Comparison of ENCODE assay signal across 8 mouse cellular contexts in genomic region chr12:11267030-11267429, GRCm38 (mm10). TPM values are rescaled to one million over a fixed set of nuclear protein-coding genes. Genes with fewer than 3 reads are reported as not detected.
DNase-seq lines count a peak whose midpoint lies in the region; ATAC-seq and TF ChIP-seq lines count a peak whose summit lies in the region.

No protein-coding gene starts in this region.

- DNase-seq in gastrocnemius, adult 18-20 months (ENCODE audit: low spot score): peak; percentile 5
- no peak for DNase-seq in gastrocnemius, postnatal 25 days
- DNase-seq in midbrain, postnatal 0 days (ENCODE audit: low spot score): no peak
- DNase-seq in frontal cortex, postnatal 14 days (ENCODE audit: low spot score in 2 of 2): no peak
- DNase-seq in spleen, postnatal 36 days (ENCODE audit: low spot score in 2 of 2): no peak

- H3K27me3 ChIP-seq in E14TG2a.4 (ENCODE audit: insufficient read depth, low read length): no peaks in the 10 kb centered on the region
- H3K27me3 ChIP-seq in kidney, embryonic 16.5 days (ENCODE audit: insufficient read depth, low read length): no peaks in the 10 kb centered on the region
- no peaks in the 10 kb centered on the region for H3K27me3 ChIP-seq in midbrain, postnatal 0 days (ENCODE audit: insufficient read depth, low read length)

- peaks cover 15% of the 10 kb centered on the region for H3K36me3 ChIP-seq in E14TG2a.4 (ENCODE audit: insufficient read depth, low read length)
- no peaks in the 10 kb centered on the region for H3K36me3 ChIP-seq in kidney, embryonic 16.5 days (ENCODE audit: insufficient read depth, low read length)
- no peaks in the 10 kb centered on the region for H3K36me3 ChIP-seq in midbrain, postnatal 0 days (ENCODE audit: insufficient read depth, low read length)

- H3K4me3 ChIP-seq in E14TG2a.4 (replicated peaks; ENCODE audit: low read length): peak overlapping the region; percentile 95
- H3K4me3 ChIP-seq in embryonic fibroblast, embryonic 13.5 days (ENCODE audit: insufficient read depth, low read length): peak overlapping the region; percentile 67
- peak overlapping the region; percentile 76 for H3K4me3 ChIP-seq in kidney, embryonic 16.5 days (ENCODE audit: low read length)
- peak overlapping the region; percentile 93 for H3K4me3 ChIP-seq in midbrain, postnatal 0 days (ENCODE audit: low read depth, low read length)

- TF ChIP-seq POLR2A in embryonic fibroblast, embryonic 13.5 days (IDR thresholded peaks at IDR 0.05; ENCODE audit: low read depth, low read length): no peak

- peak overlapping the region; percentile 94 for H3K9ac ChIP-seq in kidney, embryonic 16.5 days (replicated peaks; ENCODE audit: low read length)
- peak overlapping the region; percentile 90 for H3K9ac ChIP-seq in midbrain, postnatal 0 days (replicated peaks; ENCODE audit: low read length, poor library complexity, severe bottlenecking)

- H3K27ac ChIP-seq in embryonic fibroblast, embryonic 13.5 days (ENCODE audit: insufficient read depth, low read length): peak overlapping the region; percentile 92; the same call in 1 of the 2 replicates
- peak overlapping the region; percentile 86; the same call in 1 of the 2 replicates for H3K27ac ChIP-seq in kidney, embryonic 16.5 days (ENCODE audit: low read length)
- no peak overlapping the region for H3K27ac ChIP-seq in midbrain, postnatal 0 days (ENCODE audit: low read depth, low read length)

- H3K9me3 ChIP-seq in E14TG2a.4 (ENCODE audit: low read length): no peaks in the 10 kb centered on the region
- no peaks in the 10 kb centered on the region for H3K9me3 ChIP-seq in kidney, embryonic 16.5 days (ENCODE audit: low read length)
- H3K9me3 ChIP-seq in midbrain, postnatal 0 days (ENCODE audit: low read length): no peaks in the 10 kb centered on the region

- peaks cover 31% of the 10 kb centered on the region for H3K4me1 ChIP-seq in E14TG2a.4 (replicated peaks; ENCODE audit: low read depth, low read length)
- H3K4me1 ChIP-seq in embryonic fibroblast, embryonic 13.5 days (ENCODE audit: control insufficient read depth, insufficient read depth, low read length): peaks cover 2% of the 10 kb centered on the region; the same call in 1 of the 2 replicates
- H3K4me1 ChIP-seq in kidney, embryonic 16.5 days (ENCODE audit: insufficient read depth, low read length): peaks cover 27% of the 10 kb centered on the region
- peaks cover 12% of the 10 kb centered on the region for H3K4me1 ChIP-seq in midbrain, postnatal 0 days (ENCODE audit: insufficient read depth, low read length)

- ATAC-seq in kidney, embryonic 16.5 days (ENCODE audit: low FRiP score, low TSS enrichment): no peak
- ATAC-seq in midbrain, postnatal 0 days (ENCODE audit: low FRiP score): no peak

- under 1% methylated on average over 4 of the region's 4 CpGs for WGBS in kidney, embryonic 16.5 days
- 4% methylated on average over 4 of the region's 4 CpGs for WGBS in midbrain, postnatal 0 days

- H3K4me2 ChIP-seq in kidney, embryonic 16.5 days (replicated peaks; ENCODE audit: low read depth, low read length): peak overlapping the region; percentile 61
- H3K4me2 ChIP-seq in midbrain, postnatal 0 days (ENCODE audit: low read depth, low read length, poor library complexity, severe bottlenecking): peak overlapping the region; percentile 99

- no peak for TF ChIP-seq CTCF in E14TG2a.4 (conservative IDR thresholded peaks at IDR 0.05; ENCODE audit: low read length)
- TF ChIP-seq CTCF in embryonic fibroblast, embryonic 13.5 days (IDR thresholded peaks at IDR 0.05; ENCODE audit: borderline replicate concordance, insufficient read depth, low read length): no peak
- no peak for TF ChIP-seq CTCF in midbrain, postnatal 0 days (IDR thresholded peaks at IDR 0.05)

RNA-seq across cellular contexts. Expression of gene Smc6, which starts 1.3 kb away (rescaled TPM):
- 10 to 100 TPM; 27.1 to 35.7 TPM for total RNA-seq in gastrocnemius, adult 18-20 months (2021)
- 10 to 100 TPM; 25.4 to 31.7 TPM for total RNA-seq in gastrocnemius, postnatal 25 days (2021)
- 136 and 163 TPM in 2 replicates for polyA plus RNA-seq in embryonic fibroblast, embryonic 13.5 days (2011; ENCODE audit: insufficient read length, low read depth, missing spikeins)
- polyA plus RNA-seq in kidney, embryonic 16.5 days (2015; fragmentation: Nextera tagmentation; extraction: Ambion mirVana): 110 and 144 TPM in 2 replicates
- total RNA-seq in midbrain, postnatal 0 days (2014; rRNA removed): 22.4 and 24.4 TPM in 2 replicates
- 99.8 and 103 TPM in 2 replicates for polyA plus RNA-seq in midbrain, postnatal 0 days (2015; fragmentation: Nextera tagmentation; extraction: Ambion mirVana)

RNA-seq across cellular contexts. Expression of gene Gen1, which starts 1.4 kb away (rescaled TPM):
- total RNA-seq in gastrocnemius, adult 18-20 months (2021): 1 to 10 TPM; 2.4 to 4.6 TPM
- 1 to 10 TPM; 2.5 to 3.2 TPM for total RNA-seq in gastrocnemius, postnatal 25 days (2021)
- polyA plus RNA-seq in embryonic fibroblast, embryonic 13.5 days (2011; ENCODE audit: insufficient read length, low read depth, missing spikeins): 12.1 and 15.2 TPM in 2 replicates
- polyA plus RNA-seq in kidney, embryonic 16.5 days (2015; fragmentation: Nextera tagmentation; extraction: Ambion mirVana): 8.6 and 9.4 TPM in 2 replicates
- 0.99 and 2.1 TPM in 2 replicates for total RNA-seq in midbrain, postnatal 0 days (2014; rRNA removed)
- polyA plus RNA-seq in midbrain, postnatal 0 days (2015; fragmentation: Nextera tagmentation; extraction: Ambion mirVana): 0.42 and 0.51 TPM in 2 replicates

RNA-seq across cellular contexts. Expression of gene Msgn1, which starts 58.3 kb away (rescaled TPM):
- total RNA-seq in gastrocnemius, adult 18-20 months (2021): not detected
- not detected for total RNA-seq in gastrocnemius, postnatal 25 days (2021)
- not detected in 2 replicates for polyA plus RNA-seq in embryonic fibroblast, embryonic 13.5 days (2011; ENCODE audit: insufficient read length, low read depth, missing spikeins)
- polyA plus RNA-seq in kidney, embryonic 16.5 days (2015; fragmentation: Nextera tagmentation; extraction: Ambion mirVana): not detected in 2 replicates
- total RNA-seq in midbrain, postnatal 0 days (2014; rRNA removed): not detected in 2 replicates
- not detected in 2 replicates for polyA plus RNA-seq in midbrain, postnatal 0 days (2015; fragmentation: Nextera tagmentation; extraction: Ambion mirVana)
